Mouse (Mus musculus): Measurements from ENCODE around the gene Cebpg. TPM values are rescaled to one million over a fixed set of nuclear protein-coding genes. Genes with fewer than 3 reads are reported as not detected.
A peak's percentile ranks its signal among the peaks of the same experiment; 100 is the strongest.

Gene Cebpg
- 37.8 and 39.3 TPM in 2 replicates for polyA plus RNA-seq (2014; fragmentation: Nextera tagmentation; extraction: Ambion mirVana)

- Histone ChIP-seq H3K4me2 (replicated peaks; ENCODE audit: low read depth, low read length) (peak within 1 kb of the TSS; percentile 59), H3K27ac (ENCODE audit: low read depth, low read length) (peak within 1 kb of the TSS; percentile 64), H3K4me1 (replicated peaks; ENCODE audit: control insufficient read depth, insufficient read depth, low read length) (no peaks in the 10 kb centered on the region), H3K27me3 (ENCODE audit: control insufficient read depth, insufficient read depth, low read length) (no peaks in the 10 kb centered on the region), H3K9me3 (ENCODE audit: control insufficient read depth, low read length) (no peaks in the 10 kb centered on the region), H3K9ac (ENCODE audit: low read depth, low read length) (peak within 1 kb of the TSS; percentile 88), H3K4me3 (ENCODE audit: low read depth, low read length) (peak within 1 kb of the TSS; percentile 87), H3K36me3 (ENCODE audit: control insufficient read depth, insufficient read depth, low read length) (no peaks in the 10 kb centered on the region)
- ATAC-seq (ENCODE audit: low FRiP score) (peak; percentile 98), DNase-seq (ENCODE audit: low spot score) (peak; percentile 96)
- WGBS = under 1% methylated on average over 52 of the region's 53 CpGs
Observed at GRCm38 (mm10) chr7:35056436-35056864, at the start of gene Cebpg. TSS of gene Cebpg (minus strand) at chr7:35056573.

DNA sequence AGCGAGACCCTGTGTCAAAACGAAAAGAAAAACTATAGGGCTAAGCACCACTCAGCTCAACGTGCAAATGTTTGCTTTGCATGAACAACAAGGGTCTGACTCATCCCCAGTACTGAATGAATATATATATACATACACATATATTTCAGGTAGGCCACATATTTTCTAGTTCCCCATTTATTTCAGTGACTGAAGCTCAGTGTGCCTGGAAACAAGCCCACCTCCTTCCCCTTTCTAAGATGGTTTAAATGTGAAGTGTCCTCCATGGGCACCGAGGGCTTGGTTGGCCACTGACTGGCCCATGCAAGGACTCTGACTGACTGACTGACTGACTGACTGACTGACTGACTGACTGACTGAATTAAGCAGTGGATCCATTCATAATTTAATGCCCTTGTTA, 43.2 kb upstream of the Cebpg start:
- Histone ChIP-seq H3K27me3 (ENCODE audit: control insufficient read depth, insufficient read depth, low read length) (no peaks in the 10 kb centered on the region), H3K4me2 (replicated peaks; ENCODE audit: low read depth, low read length) (no peak overlapping the region), H3K36me3 (ENCODE audit: control insufficient read depth, insufficient read depth, low read length) (no peaks in the 10 kb centered on the region), H3K4me1 (replicated peaks; ENCODE audit: control insufficient read depth, insufficient read depth, low read length) (no peaks in the 10 kb centered on the region), H3K27ac (ENCODE audit: low read depth, low read length) (no peak overlapping the region), H3K4me3 (ENCODE audit: low read depth, low read length) (no peak overlapping the region), H3K9me3 (ENCODE audit: control insufficient read depth, low read length) (no peaks in the 10 kb centered on the region), H3K9ac (ENCODE audit: low read depth, low read length) (no peak overlapping the region)
- no peak for ATAC-seq (ENCODE audit: low FRiP score)
- WGBS = 91% methylated on average over 4 of the region's 4 CpGs
- DNase-seq (ENCODE audit: low spot score) = no peak

DNA sequence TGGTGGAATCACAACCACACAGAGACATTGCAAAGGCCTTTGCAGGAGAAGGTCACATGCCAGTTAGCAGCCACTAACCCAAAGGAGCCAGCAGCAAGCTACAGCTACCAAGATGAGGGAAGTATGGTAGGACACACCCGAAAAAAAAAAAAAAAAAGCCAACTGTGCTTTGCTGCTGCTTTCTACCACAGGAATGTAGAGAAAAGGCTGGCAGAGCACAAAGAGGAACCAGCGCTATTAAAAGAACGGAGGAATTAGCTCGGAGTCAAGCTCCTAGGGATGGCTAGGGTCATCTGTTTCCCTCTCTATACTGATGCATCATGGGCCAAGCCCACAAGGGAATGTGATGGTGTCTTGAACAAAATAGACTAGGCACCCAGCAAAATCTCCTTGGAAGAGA, 42.4 kb upstream of the Cebpg start:
- ATAC-seq (ENCODE audit: low FRiP score) (no peak), DNase-seq (ENCODE audit: low spot score) (no peak)
- 80% methylated on average over 4 of the region's 4 CpGs for WGBS
- Histone ChIP-seq H3K9me3 (ENCODE audit: control insufficient read depth, low read length) (no peaks in the 10 kb centered on the region), H3K4me2 (replicated peaks; ENCODE audit: low read depth, low read length) (no peak overlapping the region), H3K4me1 (replicated peaks; ENCODE audit: control insufficient read depth, insufficient read depth, low read length) (no peaks in the 10 kb centered on the region), H3K9ac (ENCODE audit: low read depth, low read length) (no peak overlapping the region), H3K36me3 (ENCODE audit: control insufficient read depth, insufficient read depth, low read length) (no peaks in the 10 kb centered on the region), H3K4me3 (ENCODE audit: low read depth, low read length) (no peak overlapping the region), H3K27me3 (ENCODE audit: control insufficient read depth, insufficient read depth, low read length) (no peaks in the 10 kb centered on the region), H3K27ac (ENCODE audit: low read depth, low read length) (no peak overlapping the region)

GRCm38 (mm10) chr7:35094975-35095678, 38.8 kb upstream of the Cebpg start:
- 84% methylated on average over 9 of the region's 9 CpGs for WGBS
- H3K9me3 ChIP-seq (ENCODE audit: control insufficient read depth, low read length) = no peaks in the 10 kb centered on the region
- H3K36me3 ChIP-seq (ENCODE audit: control insufficient read depth, insufficient read depth, low read length) = no peaks in the 10 kb centered on the region

GRCm38 (mm10) chr7:35090550-35090949, 34.2 kb upstream of the Cebpg start:
- Histone ChIP-seq H3K4me1 (replicated peaks; ENCODE audit: control insufficient read depth, insufficient read depth, low read length) (peaks cover 5% of the 10 kb centered on the region), H3K36me3 (ENCODE audit: control insufficient read depth, insufficient read depth, low read length) (no peaks in the 10 kb centered on the region), H3K27me3 (ENCODE audit: control insufficient read depth, insufficient read depth, low read length) (0 out of 2 replicates have a peak, but pooled peaks cover 3% of the 10 kb centered on the region), H3K9ac (ENCODE audit: low read depth, low read length) (no peak overlapping the region), H3K4me3 (ENCODE audit: low read depth, low read length) (no peak overlapping the region), H3K27ac (ENCODE audit: low read depth, low read length) (no peak overlapping the region), H3K9me3 (ENCODE audit: control insufficient read depth, low read length) (no peaks in the 10 kb centered on the region), H3K4me2 (replicated peaks; ENCODE audit: low read depth, low read length) (no peak overlapping the region)
- DNase-seq (ENCODE audit: low spot score) (no peak), ATAC-seq (ENCODE audit: low FRiP score) (no peak)
- WGBS = 79% methylated on average over 5 of the region's 5 CpGs

More at GRCm38 (mm10) chr7:35094975-35095678, 38.8 kb upstream of the Cebpg start:
- no peak overlapping the region for H3K4me2 ChIP-seq (replicated peaks; ENCODE audit: low read depth, low read length)
- no peak overlapping the region for H3K9ac ChIP-seq (ENCODE audit: low read depth, low read length)
- H3K27me3 ChIP-seq (ENCODE audit: control insufficient read depth, insufficient read depth, low read length) = no peaks in the 10 kb centered on the region
- ATAC-seq (ENCODE audit: low FRiP score) (no peak), DNase-seq (ENCODE audit: low spot score) (no peak)
- H3K27ac ChIP-seq (ENCODE audit: low read depth, low read length) = no peak overlapping the region
- no peaks in the 10 kb centered on the region for H3K4me1 ChIP-seq (replicated peaks; ENCODE audit: control insufficient read depth, insufficient read depth, low read length)
- H3K4me3 ChIP-seq (ENCODE audit: low read depth, low read length) = no peak overlapping the region

GRCm38 (mm10) chr7:35086271-35086861, 30.0 kb upstream of the Cebpg start:
- Histone ChIP-seq H3K4me1 (replicated peaks; ENCODE audit: control insufficient read depth, insufficient read depth, low read length) (peaks cover 5% of the 10 kb centered on the region), H3K4me2 (replicated peaks; ENCODE audit: low read depth, low read length) (peak overlapping the region; percentile 40), H3K27me3 (ENCODE audit: control insufficient read depth, insufficient read depth, low read length) (0 out of 2 replicates have a peak, but pooled peaks cover 3% of the 10 kb centered on the region), H3K4me3 (ENCODE audit: low read depth, low read length) (0 out of 2 replicates have a peak overlapping the region, but pooled peaks have one; percentile 6), H3K9ac (ENCODE audit: low read depth, low read length) (no peak overlapping the region), H3K36me3 (ENCODE audit: control insufficient read depth, insufficient read depth, low read length) (no peaks in the 10 kb centered on the region), H3K9me3 (ENCODE audit: control insufficient read depth, low read length) (no peaks in the 10 kb centered on the region), H3K27ac (ENCODE audit: low read depth, low read length) (no peak overlapping the region)
- 2% methylated on average over 21 of the region's 21 CpGs for WGBS
- peak; percentile 38; the same call in 1 of the 2 replicates for ATAC-seq (ENCODE audit: low FRiP score)
- peak; percentile 52 for DNase-seq (ENCODE audit: low spot score)

DNA sequence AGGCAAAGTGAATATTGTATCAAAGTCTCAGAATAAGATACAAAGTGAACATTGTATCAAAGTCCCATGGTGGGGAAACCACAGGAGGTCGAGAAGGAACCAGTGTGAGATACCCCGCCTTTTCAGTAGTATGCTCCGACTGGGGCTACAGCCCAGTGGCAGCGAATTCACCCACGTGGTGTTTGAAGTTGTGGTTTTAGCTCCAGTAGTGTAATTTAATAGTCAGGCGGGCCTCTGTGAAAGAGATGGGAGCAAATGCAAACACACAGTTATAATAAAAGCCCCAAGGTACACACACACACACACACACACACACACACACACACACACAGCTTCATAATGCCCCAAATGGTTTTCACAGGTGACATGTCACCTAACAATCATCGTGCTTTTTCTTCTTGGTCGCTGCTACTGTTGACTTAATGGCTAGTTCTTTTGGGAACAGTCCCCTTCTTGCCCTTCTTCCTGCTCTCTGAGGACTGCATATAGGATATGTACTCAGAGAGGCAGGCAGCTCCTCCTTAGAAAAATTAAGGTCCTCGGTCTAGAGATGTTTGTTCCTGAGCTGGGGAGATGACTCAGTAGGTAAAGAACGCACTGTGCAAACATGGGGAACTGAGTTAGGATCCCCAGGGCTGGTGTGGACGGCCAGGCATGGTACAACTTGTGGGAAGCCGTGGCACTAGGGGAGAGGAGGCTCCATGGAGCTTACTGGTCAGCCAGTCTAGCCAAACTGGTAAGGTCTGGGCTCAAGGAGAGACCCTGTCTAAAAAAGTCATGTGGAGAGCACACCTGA, 28.4 kb upstream of the Cebpg start:
- ATAC-seq (ENCODE audit: low FRiP score) (no peak), DNase-seq (ENCODE audit: low spot score) (no peak)
- H3K4me3 ChIP-seq (ENCODE audit: low read depth, low read length) = no peak overlapping the region
- WGBS = 83% methylated on average over 12 of the region's 12 CpGs
- H3K27ac ChIP-seq (ENCODE audit: low read depth, low read length) = no peak overlapping the region
- peaks cover 5% of the 10 kb centered on the region for H3K4me1 ChIP-seq (replicated peaks; ENCODE audit: control insufficient read depth, insufficient read depth, low read length)
- H3K27me3 ChIP-seq (ENCODE audit: control insufficient read depth, insufficient read depth, low read length) = 0 out of 2 replicates have a peak, but pooled peaks cover 3% of the 10 kb centered on the region
- no peaks in the 10 kb centered on the region for H3K36me3 ChIP-seq (ENCODE audit: control insufficient read depth, insufficient read depth, low read length)
- no peak overlapping the region for H3K9ac ChIP-seq (ENCODE audit: low read depth, low read length)
- no peak overlapping the region for H3K4me2 ChIP-seq (replicated peaks; ENCODE audit: low read depth, low read length)
- H3K9me3 ChIP-seq (ENCODE audit: control insufficient read depth, low read length) = no peaks in the 10 kb centered on the region

DNA sequence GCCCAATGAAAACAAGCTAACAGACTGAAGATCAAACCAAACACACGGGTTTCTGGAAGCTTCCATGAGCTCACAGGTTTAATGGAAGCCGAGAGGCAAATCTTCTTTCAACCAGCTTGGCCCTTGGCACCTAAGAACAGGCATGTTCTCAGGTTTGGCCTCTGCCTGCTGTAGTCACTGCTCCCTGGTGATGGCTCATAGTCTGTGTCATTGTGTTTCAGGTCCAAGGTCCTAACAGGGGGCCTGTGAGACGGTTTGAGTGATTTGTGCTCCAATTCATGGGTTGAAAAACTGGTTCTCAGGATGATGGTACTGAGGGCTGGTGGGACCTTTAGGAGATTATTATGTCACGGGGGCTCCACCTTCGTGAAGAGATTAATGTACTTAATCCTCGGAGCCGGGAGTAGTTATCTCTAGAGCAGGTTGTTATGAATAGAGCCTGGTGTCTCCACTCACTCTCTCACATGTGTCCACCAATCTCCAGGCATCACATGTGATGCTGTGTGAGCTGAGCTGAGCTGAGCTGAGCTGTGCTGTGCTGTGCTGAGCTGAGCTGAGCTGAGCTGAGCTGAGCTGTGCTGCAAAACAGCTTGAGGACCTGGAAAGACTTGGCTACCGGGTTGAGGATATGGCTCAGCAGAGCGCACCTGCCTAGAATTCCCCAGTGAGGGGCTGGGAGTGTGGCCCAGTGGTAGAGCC, 25.2 kb upstream of the Cebpg start:
- ATAC-seq (ENCODE audit: low FRiP score) = no peak
- WGBS = 88% methylated on average over 9 of the region's 9 CpGs
- Histone ChIP-seq H3K4me2 (replicated peaks; ENCODE audit: low read depth, low read length) (no peak overlapping the region), H3K4me3 (ENCODE audit: low read depth, low read length) (no peak overlapping the region), H3K9me3 (ENCODE audit: control insufficient read depth, low read length) (no peaks in the 10 kb centered on the region), H3K27me3 (ENCODE audit: control insufficient read depth, insufficient read depth, low read length) (0 out of 2 replicates have a peak, but pooled peaks cover 3% of the 10 kb centered on the region), H3K36me3 (ENCODE audit: control insufficient read depth, insufficient read depth, low read length) (no peaks in the 10 kb centered on the region), H3K9ac (ENCODE audit: low read depth, low read length) (no peak overlapping the region), H3K4me1 (replicated peaks; ENCODE audit: control insufficient read depth, insufficient read depth, low read length) (peaks cover 4% of the 10 kb centered on the region), H3K27ac (ENCODE audit: low read depth, low read length) (no peak overlapping the region)
- no peak for DNase-seq (ENCODE audit: low spot score)
